In genomic region chr10:81435436-81435835, GRCm38 (mm10) we compare ENCODE assay signal across 10 mouse cellular contexts. TPM values are rescaled to one million over a fixed set of nuclear protein-coding genes. Genes with fewer than 3 reads are reported as not detected.
DNase-seq lines count a peak whose midpoint lies in the region; TF ChIP-seq lines count a peak whose summit lies in the region.
"Had no signal": no experiment of that assay in that cellular context is flagged by ENCODE, and none has a peak within 500 bp of the region (broad histone marks: within the 10 kb centered on the region; RNA-seq: fewer than 3 reads in every experiment).

No protein-coding gene starts in this region.

- TF ChIP-seq CTCF in brain, embryonic 14.5 days (IDR thresholded peaks at IDR 0.05; ENCODE audit: borderline replicate concordance, extremely low read depth, insufficient read depth, insufficient read length), result no peak

- peak; percentile 65 to 67 for DNase-seq in left cerebral cortex, adult 18-20 months (ENCODE audit: low spot score in 2 of 2)
- no peak for DNase-seq in left cerebral cortex, adult 11 months (ENCODE audit: low spot score)
- peak; percentile 94 for DNase-seq in brain, embryonic 14.5 days (ENCODE audit: low read depth)
- peak; percentile 78 to 84 for DNase-seq in gastrocnemius, adult 8-10 months (ENCODE audit: low spot score in 2 of 2)
- peak; percentile 92 for DNase-seq in kidney, postnatal 14 days
- DNase-seq in lung, postnatal 36 days, result peak; percentile 90
- DNase-seq in urinary bladder, postnatal 4 days (ENCODE audit: low spot score in 2 of 2), result peak; percentile 62 to 70
- no peak for DNase-seq in embryo, embryonic 10.5 days (ENCODE audit: low spot score)
- DNase-seq: lung, embryonic 14.5 days had no signal

- no peak for TF ChIP-seq POLR2A in brain, embryonic 14.5 days (IDR thresholded peaks at IDR 0.05; ENCODE audit: borderline replicate concordance, extremely low read depth, insufficient read depth, insufficient read length, poor library complexity, severe bottlenecking)

RNA-seq across cellular contexts. Expression of gene Nfic, which starts 20.0 kb away (rescaled TPM):
- 10 to 100 TPM; 84.7 to 91.7 TPM for total RNA-seq in left cerebral cortex, adult 18-20 months (2021)
- polyA plus RNA-seq in brain, embryonic 14.5 days (2012; rRNA removed), result 9.2 and 16.7 TPM in 2 replicates
- 100 to 1,000 TPM; 223 to 267 (median 235) TPM for total RNA-seq in gastrocnemius, adult 8-10 months (2022)

RNA-seq across cellular contexts. Expression of gene Smim24, which starts 42.6 kb away (rescaled TPM):
- 1 to 10 TPM; 1.1 to 1.2 TPM for total RNA-seq in left cerebral cortex, adult 18-20 months (2021)
- 3.0 and 4.2 TPM in 2 replicates for polyA plus RNA-seq in brain, embryonic 14.5 days (2012; rRNA removed)
- total RNA-seq in gastrocnemius, adult 8-10 months (2022), result not detected
- polyA plus RNA-seq: erythroblast, embryonic 14.5 days had no signal

RNA-seq across cellular contexts. Expression of gene Gm48552, which starts 46.6 kb away (rescaled TPM):
- 1 to 10 TPM; 2.7 to 2.8 TPM for total RNA-seq in left cerebral cortex, adult 18-20 months (2021)
- 8.7 and 9.4 TPM in 2 replicates for polyA plus RNA-seq in brain, embryonic 14.5 days (2012; rRNA removed)
- total RNA-seq in gastrocnemius, adult 8-10 months (2022), result 1 to 10 TPM in 2 of 4 experiments, under 1 TPM in 1, not detected in 1; 0.43 to 1.1 (median 1.1) TPM

RNA-seq across cellular contexts. Expression of gene Celf5, which starts 47.1 kb away (rescaled TPM):
- total RNA-seq in left cerebral cortex, adult 18-20 months (2021), result 100 to 1,000 TPM; 242 to 259 TPM
- polyA plus RNA-seq in brain, embryonic 14.5 days (2012; rRNA removed), result 396 and 427 TPM in 2 replicates
- total RNA-seq in gastrocnemius, adult 8-10 months (2022), result under 1 TPM in 2 of 4 experiments, not detected in 2; 0.05 to 0.31 TPM
- polyA plus RNA-seq: erythroblast, embryonic 14.5 days had no signal

RNA-seq across cellular contexts. Expression of gene Gm48551, which starts 51.2 kb away (rescaled TPM):
- total RNA-seq in left cerebral cortex, adult 18-20 months (2021), result 1 to 10 TPM; 3.1 to 3.8 TPM
- 6.8 and 9.6 TPM in 2 replicates for polyA plus RNA-seq in brain, embryonic 14.5 days (2012; rRNA removed)
- total RNA-seq in gastrocnemius, adult 8-10 months (2022), result 1 to 10 TPM in 2 of 4 experiments, under 1 TPM in 2; 0.59 to 1.8 (median 1.1) TPM

Comparison
In these comparisons a context has a peak if more than half of its experiments do, and no peak if none do; other contexts are left out.
1. DNase-seq: peak in left cerebral cortex, adult 18-20 months (2 of 2), brain, embryonic 14.5 days (single experiment), gastrocnemius, adult 8-10 months (2 of 2), kidney, postnatal 14 days (single experiment), lung, postnatal 36 days (single experiment) and urinary bladder, postnatal 4 days (2 of 2); none in left cerebral cortex, adult 11 months (single experiment) and embryo, embryonic 10.5 days (single experiment).